Mouse (Mus musculus): ENCODE measurements around the gene Cacna2d1.

- TF ChIP-seq EP300 (IDR thresholded peaks at IDR 0.05; ENCODE audit: low read depth), result no peak
- TF ChIP-seq CTCF (IDR thresholded peaks at IDR 0.05; ENCODE audit: low read depth), result no peak
These were observed 713 bp upstream of the Cacna2d1 start for GRCm38 (mm10) chr5:15933581-15934375.

Data from liver, embryonic 14.5 days (tissue).